Mouse (Mus musculus): ENCODE data around the gene Tpra1. TPM values are rescaled to one million over a fixed set of nuclear protein-coding genes. Genes with fewer than 3 reads are reported as not detected.

Tpra1 gene
- total RNA-seq, 2 experiments from 2014 or later = 38.8 to 47.5 TPM

- DNase-seq (ENCODE audit: low spot score in 2 of 2) = no peak
Measured at GRCm38 (mm10) chr6:88925640-88926205, 23.7 kb downstream of the Tpra1 start.

GRCm38 (mm10) chr6:88926870-88927269 lies 24.8 kb downstream of the Tpra1 start:
- no peak for DNase-seq (ENCODE audit: low spot score in 2 of 2)

- DNase-seq (ENCODE audit: low spot score in 2 of 2) = peak; percentile 89 to 92
Measured at GRCm38 (mm10) chr6:88927595-88927994, 25.5 kb downstream of the Tpra1 start.

- DNase-seq (ENCODE audit: low spot score in 2 of 2) = no peak
Measured at GRCm38 (mm10) chr6:88928026-88928425, 26.0 kb downstream of the Tpra1 start.

- DNase-seq (ENCODE audit: low spot score in 2 of 2) = no peak
Measured at GRCm38 (mm10) chr6:88928576-88928975, 26.5 kb downstream of the Tpra1 start.

- no peak for DNase-seq (ENCODE audit: low spot score in 2 of 2)
Measured at GRCm38 (mm10) chr6:88929451-88929850, 27.4 kb downstream of the Tpra1 start.

GRCm38 (mm10) chr6:88930049-88930448 lies 28.0 kb downstream of the Tpra1 start:
- no peak for DNase-seq (ENCODE audit: low spot score in 2 of 2)

- no peak for DNase-seq (ENCODE audit: low spot score in 2 of 2)
Measured at GRCm38 (mm10) chr6:88931449-88931848, 29.4 kb downstream of the Tpra1 start.

GRCm38 (mm10) chr6:88934132-88934531 lies 32.1 kb downstream of the Tpra1 start:
- peak in 1 of 2 experiments; percentile 10 for DNase-seq (ENCODE audit: low spot score in 2 of 2)

- DNase-seq (ENCODE audit: low spot score in 2 of 2) = peak in 1 of 2 experiments; percentile 14
Measured at GRCm38 (mm10) chr6:88934816-88935215, 32.8 kb downstream of the Tpra1 start.

GRCm38 (mm10) chr6:88935735-88936276 lies 33.8 kb downstream of the Tpra1 start:
- peak; percentile 59 to 72 for DNase-seq (ENCODE audit: low spot score in 2 of 2)

GRCm38 (mm10) chr6:88936342-88937213 lies 34.5 kb downstream of the Tpra1 start:
- peak in 1 of 2 experiments; percentile 20 for DNase-seq (ENCODE audit: low spot score in 2 of 2)

- DNase-seq (ENCODE audit: low spot score in 2 of 2) = peak in 1 of 2 experiments; percentile 12
Measured at GRCm38 (mm10) chr6:88937214-88937549, 35.1 kb downstream of the Tpra1 start.

GRCm38 (mm10) chr6:88937971-88938663 lies 36.1 kb downstream of the Tpra1 start:
- no peak for DNase-seq (ENCODE audit: low spot score in 2 of 2)

GRCm38 (mm10) chr6:88938664-88939055 lies 36.6 kb downstream of the Tpra1 start:
- no peak for DNase-seq (ENCODE audit: low spot score in 2 of 2)

GRCm38 (mm10) chr6:88939281-88940089 lies 37.4 kb downstream of the Tpra1 start:
- DNase-seq (ENCODE audit: low spot score in 2 of 2) = no peak

- no peak for DNase-seq (ENCODE audit: low spot score in 2 of 2)
Measured at GRCm38 (mm10) chr6:88940090-88940916, 38.3 kb downstream of the Tpra1 start.

- no peak for DNase-seq (ENCODE audit: low spot score in 2 of 2)
Measured at GRCm38 (mm10) chr6:88941628-88942027, 39.6 kb downstream of the Tpra1 start.

GRCm38 (mm10) chr6:88942595-88942994 lies 40.5 kb downstream of the Tpra1 start:
- peak; percentile 74 to 83 for DNase-seq (ENCODE audit: low spot score in 2 of 2)

GRCm38 (mm10) chr6:88943666-88944065 lies 41.6 kb downstream of the Tpra1 start:
- DNase-seq (ENCODE audit: low spot score in 2 of 2) = no peak

Data from layer of hippocampus, postnatal 10 days (tissue).